Mouse (Mus musculus) ES-Bruce4 (cell line): Measurements from ENCODE around the gene Map3k3. TPM values are rescaled to one million over a fixed set of nuclear protein-coding genes. Genes with fewer than 3 reads are reported as not detected.

Source experiments
- H3K27ac ChIP-seq: 2 replicates; pipeline ENCODE4 v1.5.1; 2012; ENCODE audit warnings: low read length, inconsistent platforms; ENCODE audit not compliant: insufficient read depth
- H3K27me3 ChIP-seq: 2 replicates; pipeline ENCODE4 v1.6.1; 2012; ENCODE audit warnings: mild to moderate bottlenecking, low read length, inconsistent platforms; ENCODE audit not compliant: control insufficient read depth, poor library complexity, insufficient read depth, severe bottlenecking
- H3K36me3 ChIP-seq: 2 replicates; pipeline ENCODE4 v1.6.1; 2012; ENCODE audit warnings: inconsistent platforms, mild to moderate bottlenecking, low read length, moderate library complexity; ENCODE audit not compliant: control insufficient read depth, poor library complexity, insufficient read depth, severe bottlenecking
- H3K4me1 ChIP-seq: one replicate; pipeline ENCODE4 v1.8.1; 2011; ENCODE audit warnings: low read length; ENCODE audit not compliant: control insufficient read depth, insufficient read depth
- H3K4me3 ChIP-seq: 2 replicates; pipeline ENCODE4 v1.5.1; 2011; ENCODE audit warnings: low read depth, mild to moderate bottlenecking, low read length
- H3K9ac ChIP-seq: 2 replicates; pipeline ENCODE4 v1.6.1; 2012; ENCODE audit warnings: low read depth, mild to moderate bottlenecking, inconsistent platforms; ENCODE audit not compliant: poor library complexity, severe bottlenecking
- H3K9me3 ChIP-seq: replicated peaks from 2 replicates; pipeline ENCODE4 v1.6.1; 2012; ENCODE audit warnings: mild to moderate bottlenecking, low read length, inconsistent platforms; ENCODE audit not compliant: control insufficient read depth, poor library complexity, insufficient read depth, severe bottlenecking
- CTCF ChIP-seq: IDR thresholded peaks from one replicate; pipeline ENCODE4 v1.8.1; 2011; ENCODE audit warnings: low read depth, low read length
- EP300 ChIP-seq: IDR thresholded peaks from 2 replicates; pipeline ENCODE4 v1.6.1; 2011; ENCODE audit warnings: low read depth, low read length; ENCODE audit not compliant: insufficient read depth
- POLR2A ChIP-seq: IDR thresholded peaks from one replicate; pipeline ENCODE4 v1.8.1; 2011; ENCODE audit warnings: low read length; ENCODE audit not compliant: insufficient read depth
- polyA plus RNA-seq: library from polyadenylated mRNA; stranded (reverse); fragments of >200 nt; gene quantifications from 2 replicates; pipeline ENCODE4 v1.2.4, GENCODE M21; 2011; ENCODE audit warnings: low read depth; ENCODE audit not compliant: missing spikeins, insufficient read depth, insufficient read length

The Map3k3 gene
- polyA plus RNA-seq, 1 experiment: 44.6 TPM

DNA sequence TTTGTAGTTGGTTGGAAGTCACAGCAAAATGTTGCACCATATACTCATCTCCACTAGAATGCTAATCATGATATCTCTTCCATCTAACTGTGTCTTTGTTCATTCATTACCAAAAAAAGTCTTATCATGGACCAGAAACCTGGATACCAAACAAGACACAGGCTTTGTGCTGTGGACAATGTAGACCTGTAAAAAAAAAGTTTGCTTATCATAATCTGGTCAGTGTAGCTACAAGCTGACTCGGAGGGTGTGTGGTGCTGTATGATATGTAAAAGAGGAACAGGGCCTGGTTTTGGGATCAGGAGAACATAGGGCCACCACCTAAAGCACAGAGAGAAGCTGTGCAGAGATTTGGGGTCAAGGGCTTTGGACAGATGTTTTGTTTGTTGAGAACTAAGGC, 45.1 kb downstream of the Map3k3 start:
- H3K4me3 ChIP-seq: no peak overlapping the region
- H3K9me3 ChIP-seq: no peaks in the 10 kb centered on the region
- H3K36me3 ChIP-seq: peaks cover 3% of the 10 kb centered on the region
- no peaks in the 10 kb centered on the region for H3K4me1 ChIP-seq
- no peak overlapping the region for H3K9ac ChIP-seq
- no peaks in the 10 kb centered on the region for H3K27me3 ChIP-seq
- TF ChIP-seq CTCF (no peak), EP300 (no peak), POLR2A (no peak)
- no peak overlapping the region for H3K27ac ChIP-seq

DNA sequence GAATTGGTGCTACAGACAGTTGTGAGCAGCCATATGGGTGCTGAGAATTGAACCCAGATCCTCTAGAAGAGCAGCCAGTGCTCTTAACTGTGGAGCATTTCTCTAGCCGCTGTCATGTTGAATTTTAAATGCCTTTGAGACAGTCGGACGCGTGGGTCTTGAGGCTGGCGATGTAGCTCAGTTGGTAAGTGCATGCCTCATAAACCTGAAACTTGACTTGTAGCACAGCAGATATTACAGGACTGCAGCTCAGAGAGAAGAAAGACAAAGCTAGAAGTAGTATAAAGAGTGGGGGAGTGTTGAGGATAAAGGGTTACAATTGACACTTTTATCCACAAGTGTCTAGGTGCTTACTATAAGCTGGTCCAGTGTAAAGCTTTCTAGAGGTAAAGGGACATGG, 48.1 kb downstream of the Map3k3 start:
- H3K4me3 ChIP-seq: no peak overlapping the region
- no peaks in the 10 kb centered on the region for H3K27me3 ChIP-seq
- no peaks in the 10 kb centered on the region for H3K4me1 ChIP-seq
- H3K9me3 ChIP-seq: no peaks in the 10 kb centered on the region
- no peak overlapping the region for H3K9ac ChIP-seq
- peaks cover 12% of the 10 kb centered on the region for H3K36me3 ChIP-seq
- no peak overlapping the region for H3K27ac ChIP-seq
- TF ChIP-seq EP300 (no peak), CTCF (no peak), POLR2A (no peak)

DNA sequence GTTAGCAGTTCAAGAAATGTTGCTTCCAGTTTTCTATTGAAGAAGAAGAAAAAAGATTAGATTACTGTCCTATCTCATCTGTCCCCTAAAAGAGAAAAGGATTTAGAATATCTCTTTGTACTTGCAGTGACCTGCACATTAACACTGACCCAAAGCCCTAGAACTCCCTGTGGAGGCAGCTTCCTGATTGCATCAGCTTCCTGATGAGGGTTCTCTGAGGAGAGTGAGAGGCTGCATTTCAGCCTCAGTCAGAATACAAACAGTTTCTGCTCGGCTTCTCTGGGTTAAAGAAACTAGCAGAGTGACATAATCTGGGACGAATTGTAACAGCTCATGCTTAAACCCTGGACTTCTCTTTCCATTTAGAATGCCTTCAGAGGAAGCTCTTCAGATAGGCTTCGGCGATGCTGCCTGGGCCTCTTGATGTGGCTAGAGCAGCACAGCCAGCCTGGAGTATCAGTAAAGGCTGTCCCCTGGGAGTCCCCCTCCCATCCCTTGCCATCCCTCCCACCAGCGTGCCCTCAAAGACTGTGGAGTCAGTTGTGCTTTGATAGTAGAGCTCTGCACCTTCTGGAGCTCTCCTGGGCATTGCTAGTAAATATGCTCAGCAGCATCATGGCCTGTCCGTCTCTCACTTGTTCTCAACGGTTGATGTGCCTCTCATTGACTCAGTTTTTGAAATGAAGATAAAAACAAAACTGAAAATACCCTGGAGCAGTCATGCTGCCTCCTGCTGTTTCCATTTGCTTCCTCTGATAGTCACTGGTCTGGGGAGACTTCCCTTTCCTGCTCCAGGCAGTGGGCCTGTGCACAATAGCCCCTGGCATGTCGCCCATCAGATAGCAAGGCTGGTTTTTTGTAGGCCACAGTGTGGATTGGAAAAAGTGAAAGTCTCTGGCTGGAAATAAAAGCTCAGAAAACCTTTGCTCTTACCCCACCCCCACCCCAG, 50.4 kb downstream of the Map3k3 start:
- Histone ChIP-seq H3K36me3 (peaks cover 10% of the 10 kb centered on the region), H3K4me3 (no peak overlapping the region), H3K4me1 (no peaks in the 10 kb centered on the region), H3K27me3 (no peaks in the 10 kb centered on the region), H3K27ac (peak overlapping the region; percentile 87), H3K9me3 (no peaks in the 10 kb centered on the region), H3K9ac (no peak overlapping the region)
- TF ChIP-seq EP300: 0 out of 2 replicates have a peak, but pooled peaks have one; percentile 41
- no peak for TF ChIP-seq POLR2A

DNA sequence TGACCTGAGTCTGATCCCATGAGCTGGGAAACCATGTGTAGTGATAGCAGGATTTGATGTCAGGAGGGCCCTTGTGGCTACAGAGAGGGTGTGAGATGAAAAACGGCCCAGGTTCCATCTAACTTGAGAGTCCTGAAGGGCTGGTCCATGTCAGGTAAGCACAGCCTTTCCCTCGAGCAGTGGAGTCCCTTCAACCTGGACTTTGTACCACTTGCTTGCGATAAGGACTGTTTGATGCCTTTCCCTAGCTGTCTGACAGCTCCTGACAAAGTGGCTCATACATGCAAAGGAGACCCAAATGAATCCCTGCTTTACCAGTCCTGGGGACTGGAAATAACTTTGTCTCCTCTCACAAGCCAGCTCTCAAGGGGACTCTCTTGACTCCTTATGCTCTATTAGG, 66.8 kb downstream of the Map3k3 start:
- H3K9me3 ChIP-seq: no peaks in the 10 kb centered on the region
- H3K4me1 ChIP-seq: no peaks in the 10 kb centered on the region
- H3K4me3 ChIP-seq: no peak overlapping the region
- TF ChIP-seq EP300 (no peak), CTCF (no peak), POLR2A (no peak)
- peaks cover 28% of the 10 kb centered on the region for H3K36me3 ChIP-seq
- no peaks in the 10 kb centered on the region for H3K27me3 ChIP-seq
- H3K9ac ChIP-seq: no peak overlapping the region
- no peak overlapping the region for H3K27ac ChIP-seq

DNA sequence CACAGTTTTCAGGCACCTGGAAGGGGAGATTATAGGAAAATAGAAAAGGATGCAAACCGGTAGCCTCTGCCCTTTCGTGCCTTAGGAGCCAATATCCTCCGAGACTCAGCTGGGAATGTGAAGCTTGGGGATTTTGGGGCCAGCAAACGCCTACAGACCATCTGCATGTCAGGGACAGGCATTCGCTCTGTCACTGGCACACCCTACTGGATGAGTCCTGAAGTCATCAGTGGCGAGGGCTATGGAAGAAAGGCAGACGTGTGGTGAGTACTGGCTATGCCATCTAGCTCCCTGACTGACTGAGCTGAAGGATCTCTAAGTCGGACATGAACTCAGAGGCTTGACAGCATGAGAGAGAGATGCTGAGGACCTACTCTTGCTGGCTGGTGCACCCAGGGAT, 67.7 kb downstream of the Map3k3 start:
- Histone ChIP-seq H3K27me3 (no peaks in the 10 kb centered on the region), H3K9ac (no peak overlapping the region), H3K27ac (no peak overlapping the region), H3K4me1 (no peaks in the 10 kb centered on the region), H3K9me3 (no peaks in the 10 kb centered on the region), H3K4me3 (no peak overlapping the region), H3K36me3 (peaks cover 28% of the 10 kb centered on the region)
- TF ChIP-seq CTCF (no peak), POLR2A (no peak), EP300 (no peak)

DNA sequence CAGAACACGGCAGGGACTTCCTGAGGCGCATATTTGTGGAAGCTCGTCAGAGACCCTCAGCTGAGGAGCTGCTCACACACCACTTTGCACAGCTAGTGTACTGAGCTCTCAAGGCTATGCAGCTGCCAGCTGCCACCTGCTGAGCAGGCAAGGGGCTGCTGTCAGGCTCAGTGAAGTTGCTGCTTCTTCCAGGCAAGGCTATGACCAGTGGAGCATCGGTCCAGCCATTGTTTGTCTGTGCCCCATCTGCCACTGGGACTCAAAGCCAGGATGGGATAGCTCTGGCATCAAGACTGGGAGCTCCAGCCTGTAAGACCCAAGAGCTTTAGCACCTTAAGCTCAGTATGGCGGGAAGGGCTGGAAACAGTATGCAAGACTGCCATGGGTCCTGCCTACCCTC, 69.7 kb downstream of the Map3k3 start:
- H3K4me1 ChIP-seq: no peaks in the 10 kb centered on the region
- no peak overlapping the region for H3K4me3 ChIP-seq
- H3K9ac ChIP-seq: no peak overlapping the region
- peaks cover 21% of the 10 kb centered on the region for H3K36me3 ChIP-seq
- H3K9me3 ChIP-seq: no peaks in the 10 kb centered on the region
- no peak overlapping the region for H3K27ac ChIP-seq
- TF ChIP-seq POLR2A (no peak), EP300 (no peak), CTCF (no peak)
- no peaks in the 10 kb centered on the region for H3K27me3 ChIP-seq
